Mouse (Mus musculus) ES-E14 (cell line): Measurements from ENCODE around the gene Rbfox3.

Experiments used
- CHD2 ChIP-seq: IDR thresholded peaks from 2 replicates; pipeline ENCODE4 v1.6.1; 2014; ENCODE audit warnings: mild to moderate bottlenecking, low read depth, low read length, inconsistent platforms
- HCFC1 ChIP-seq: IDR thresholded peaks from 2 replicates; pipeline ENCODE4 v1.6.1; 2012; ENCODE audit warnings: low read length, inconsistent platforms, borderline replicate concordance; ENCODE audit not compliant: insufficient read depth
- MAFK ChIP-seq: IDR thresholded peaks from 2 replicates; pipeline ENCODE4 v1.6.1; 2014; ENCODE audit warnings: mild to moderate bottlenecking, low read depth, low read length, inconsistent platforms; ENCODE audit not compliant: insufficient read depth
- ZC3H11A ChIP-seq: IDR thresholded peaks from 2 replicates; pipeline ENCODE4 v1.6.1; 2012; ENCODE audit warnings: low read depth, mild to moderate bottlenecking, inconsistent platforms, low read length, borderline replicate concordance

- no peak for TF ChIP-seq HCFC1
- TF ChIP-seq CHD2: no peak
- no peak for TF ChIP-seq MAFK
- no peak for TF ChIP-seq ZC3H11A
Measured at GRCm38 (mm10) chr11:118484169-118484568, 427.2 kb downstream of the Rbfox3 start.
